26 mouse cellular contexts compared by ENCODE assay signal in genomic region chr10:91127395-91127794, GRCm38 (mm10). TPM values are rescaled to one million over a fixed set of nuclear protein-coding genes. Genes with fewer than 3 reads are reported as not detected.
DNase-seq lines count a peak whose midpoint lies in the region; ATAC-seq and TF ChIP-seq lines count a peak whose summit lies in the region.
"Had no signal": no experiment of that assay in that cellular context is flagged by ENCODE, and none has a peak within 500 bp of the region (broad histone marks: within the 10 kb centered on the region; RNA-seq: fewer than 3 reads in every experiment).

No protein-coding gene starts in this region.

- intact Hi-C loops in heart, postnatal 10 days (cut with DNase I) = no loop called here

- TF ChIP-seq POLR2A in small intestine, adult 2 months (IDR thresholded peaks at IDR 0.05; ENCODE audit: low read depth, low read length) = no peak

- no peak overlapping the region for H3K4me2 ChIP-seq in heart, embryonic 15.5 days
- H3K4me2 ChIP-seq in kidney, postnatal 0 days (ENCODE audit: low read length) = no peak overlapping the region
- no peak overlapping the region for H3K4me2 ChIP-seq in kidney, embryonic 15.5 days
- H3K4me2 ChIP-seq: limb, embryonic 13.5 days; liver, embryonic 13.5 days; midbrain, embryonic 12.5 days; neural tube, embryonic 12.5 days had no signal

- peak overlapping the region; percentile 81 for H3K27ac ChIP-seq in heart, embryonic 10.5 days
- H3K27ac ChIP-seq in heart, embryonic 15.5 days = peak overlapping the region; percentile 79
- peak overlapping the region; percentile 72; the same call in 1 of the 2 replicates for H3K27ac ChIP-seq in kidney, postnatal 0 days
- no peak overlapping the region for H3K27ac ChIP-seq in kidney, embryonic 15.5 days
- H3K27ac ChIP-seq in small intestine, adult 2 months (ENCODE audit: insufficient read depth, low read depth, low read length) = peak overlapping the region; percentile 90
- H3K27ac ChIP-seq: hindbrain, embryonic 10.5 days; limb, embryonic 13.5 days; liver, embryonic 13.5 days; midbrain, embryonic 12.5 days; neural tube, embryonic 12.5 days had no signal

- TF ChIP-seq CTCF in kidney, postnatal 0 days (IDR thresholded peaks at IDR 0.05; ENCODE audit: low read depth) = no peak
- TF ChIP-seq CTCF in small intestine, adult 2 months (IDR thresholded peaks at IDR 0.05; ENCODE audit: extremely low read depth, insufficient read length, insufficient replicate concordance, low read depth, low read length) = no peak

- no peak overlapping the region for H3K9ac ChIP-seq in heart, embryonic 15.5 days
- no peak overlapping the region for H3K9ac ChIP-seq in kidney, postnatal 0 days (ENCODE audit: low read depth, low read length)
- no peak overlapping the region for H3K9ac ChIP-seq in kidney, embryonic 15.5 days
- H3K9ac ChIP-seq: limb, embryonic 13.5 days; midbrain, embryonic 12.5 days; neural tube, embryonic 12.5 days had no signal

- no peak for ATAC-seq in heart, embryonic 15.5 days (replicated peaks; ENCODE audit: insufficient number of reproducible peaks, insufficient read depth, low FRiP score, low read depth)
- ATAC-seq in kidney, postnatal 0 days (replicated peaks; ENCODE audit: low FRiP score, low read depth) = no peak
- ATAC-seq in kidney, embryonic 15.5 days (replicated peaks; ENCODE audit: low FRiP score) = no peak
- ATAC-seq: CD4-positive, CD25-positive, alpha-beta regulatory T cell, adult 4 months; forebrain, embryonic 14.5 days; hindbrain, embryonic 16.5 days; lung, postnatal 0 days had no signal

- H3K9me3 ChIP-seq in heart, embryonic 10.5 days = no peaks in the 10 kb centered on the region
- H3K9me3 ChIP-seq in heart, embryonic 15.5 days (replicated peaks) = no peaks in the 10 kb centered on the region
- H3K9me3 ChIP-seq in kidney, postnatal 0 days (replicated peaks; ENCODE audit: low read length) = no peaks in the 10 kb centered on the region
- no peaks in the 10 kb centered on the region for H3K9me3 ChIP-seq in kidney, embryonic 15.5 days (replicated peaks)
- H3K9me3 ChIP-seq: hindbrain, embryonic 10.5 days; liver, embryonic 13.5 days; megakaryocyte, embryonic 14.5 days; midbrain, embryonic 12.5 days; neural tube, embryonic 12.5 days had no signal

- peaks cover 13% of the 10 kb centered on the region; the same call in 1 of the 2 replicates for H3K4me1 ChIP-seq in heart, embryonic 10.5 days
- H3K4me1 ChIP-seq in heart, embryonic 15.5 days (replicated peaks) = peaks cover 15% of the 10 kb centered on the region
- 0 out of 2 replicates have a peak, but pooled peaks cover 3% of the 10 kb centered on the region for H3K4me1 ChIP-seq in kidney, postnatal 0 days (replicated peaks; ENCODE audit: insufficient read depth, low read length)
- peaks cover 11% of the 10 kb centered on the region; the same call in 1 of the 2 replicates for H3K4me1 ChIP-seq in kidney, embryonic 15.5 days
- H3K4me1 ChIP-seq in small intestine, adult 2 months (ENCODE audit: control insufficient read depth, insufficient read depth, insufficient read length, low read length) = peaks cover 7% of the 10 kb centered on the region; the same call in 1 of the 2 replicates

- 33% methylated on average over 2 of the region's 2 CpGs for WGBS in heart, embryonic 10.5 days
- WGBS in heart, embryonic 15.5 days = 40% methylated on average over 2 of the region's 2 CpGs
- 50% methylated on average over 2 of the region's 2 CpGs for WGBS in kidney, postnatal 0 days
- WGBS in kidney, embryonic 15.5 days = 73% methylated on average over 2 of the region's 2 CpGs
- WGBS in small intestine, adult 2 months = 22% methylated on average over 2 of the region's 2 CpGs

- H3K36me3 ChIP-seq in heart, embryonic 10.5 days = no peaks in the 10 kb centered on the region
- H3K36me3 ChIP-seq in heart, embryonic 15.5 days = no peaks in the 10 kb centered on the region
- H3K36me3 ChIP-seq in kidney, postnatal 0 days (ENCODE audit: insufficient read depth, low read length) = no peaks in the 10 kb centered on the region
- H3K36me3 ChIP-seq in kidney, embryonic 15.5 days = no peaks in the 10 kb centered on the region
- no peaks in the 10 kb centered on the region for H3K36me3 ChIP-seq in small intestine, adult 2 months (ENCODE audit: control insufficient read depth, insufficient read depth, low read length)
- H3K36me3 ChIP-seq: hindbrain, embryonic 10.5 days; limb, embryonic 13.5 days; liver, embryonic 13.5 days; midbrain, embryonic 12.5 days; neural tube, embryonic 12.5 days had no signal

- DNase-seq in heart, embryonic 10.5 days (ENCODE audit: low spot score) = no peak
- no peak for DNase-seq in heart, postnatal 10 days
- DNase-seq in heart, adult 18-20 months = no peak
- no peak for DNase-seq in kidney, postnatal 0 days (ENCODE audit: low spot score)
- no peak for DNase-seq in adrenal gland, adult (ENCODE audit: inconsistent age in 2 of 2, low spot score in 1 of 2)
- DNase-seq: cerebellum, adult 2 months; cerebellum, postnatal 14 days; gastrocnemius, postnatal 36 days; liver, embryonic 13.5 days; lung, adult 18-20 months; lung, postnatal 4 days; right cerebral cortex, adult 18-20 months; thymus, postnatal 4 days had no signal

- H3K27me3 ChIP-seq in heart, embryonic 10.5 days (ENCODE audit: insufficient read depth, poor library complexity, severe bottlenecking) = no peaks in the 10 kb centered on the region
- no peaks in the 10 kb centered on the region for H3K27me3 ChIP-seq in heart, embryonic 15.5 days
- no peaks in the 10 kb centered on the region for H3K27me3 ChIP-seq in kidney, postnatal 0 days (ENCODE audit: insufficient read depth, low read length)
- no peaks in the 10 kb centered on the region for H3K27me3 ChIP-seq in kidney, embryonic 15.5 days
- no peaks in the 10 kb centered on the region for H3K27me3 ChIP-seq in small intestine, adult 2 months (ENCODE audit: control insufficient read depth, insufficient read depth, low read length)
- H3K27me3 ChIP-seq: limb, embryonic 13.5 days; liver, embryonic 13.5 days; megakaryocyte, embryonic 14.5 days; midbrain, embryonic 12.5 days; neural tube, embryonic 12.5 days had no signal

- no peak overlapping the region for H3K4me3 ChIP-seq in heart, embryonic 10.5 days
- no peak overlapping the region for H3K4me3 ChIP-seq in heart, embryonic 15.5 days
- no peak overlapping the region for H3K4me3 ChIP-seq in kidney, postnatal 0 days (replicated peaks; ENCODE audit: low read depth, low read length)
- no peak overlapping the region for H3K4me3 ChIP-seq in kidney, embryonic 15.5 days (replicated peaks)
- no peak overlapping the region for H3K4me3 ChIP-seq in small intestine, adult 2 months (ENCODE audit: low read depth, low read length)
- H3K4me3 ChIP-seq: hindbrain, embryonic 10.5 days; limb, embryonic 13.5 days; liver, embryonic 13.5 days; megakaryocyte, embryonic 14.5 days; midbrain, embryonic 12.5 days; myocyte; neural tube, embryonic 12.5 days had no signal

RNA-seq across cellular contexts. Expression of gene Slc25a3, which starts 3.5 kb away (rescaled TPM):
- 602 and 803 TPM in 2 replicates for polyA plus RNA-seq in heart, embryonic 10.5 days (2016; fragmentation: Nextera tagmentation; extraction: Ambion mirVana)
- 1,000 to 10,000 TPM; 2,219 to 2,275 TPM for total RNA-seq in heart, postnatal 10 days (2021)
- polyA plus RNA-seq in heart, embryonic 15.5 days (2015; fragmentation: Nextera tagmentation; extraction: Ambion mirVana) = 912 and 1,036 TPM in 2 replicates
- 1,000 to 10,000 TPM; 2,644 to 2,919 TPM for total RNA-seq in heart, adult 18-20 months (2021)
- polyA plus RNA-seq in kidney, postnatal 0 days (2015; fragmentation: Nextera tagmentation; extraction: Ambion mirVana) = 894 and 974 TPM in 2 replicates
- 557 and 573 TPM in 2 replicates for polyA plus RNA-seq in kidney, embryonic 15.5 days (2015; fragmentation: Nextera tagmentation; extraction: Ambion mirVana)
- 486 and 781 TPM in 2 replicates for polyA plus RNA-seq in small intestine, adult 2 months (2012; rRNA removed)

RNA-seq across cellular contexts. Expression of gene Ikbip, which starts 44.7 kb away (rescaled TPM):
- 39.1 and 39.2 TPM in 2 replicates for polyA plus RNA-seq in heart, embryonic 10.5 days (2016; fragmentation: Nextera tagmentation; extraction: Ambion mirVana)
- total RNA-seq in heart, postnatal 10 days (2021) = 10 to 100 TPM; 24.1 to 25.1 TPM
- polyA plus RNA-seq in heart, embryonic 15.5 days (2015; fragmentation: Nextera tagmentation; extraction: Ambion mirVana) = 38.4 and 38.7 TPM in 2 replicates
- 10 to 100 TPM; 18.4 to 20.9 TPM for total RNA-seq in heart, adult 18-20 months (2021)
- polyA plus RNA-seq in kidney, postnatal 0 days (2015; fragmentation: Nextera tagmentation; extraction: Ambion mirVana) = 48.1 and 50.3 TPM in 2 replicates
- 43.0 and 46.6 TPM in 2 replicates for polyA plus RNA-seq in kidney, embryonic 15.5 days (2015; fragmentation: Nextera tagmentation; extraction: Ambion mirVana)
- polyA plus RNA-seq in small intestine, adult 2 months (2012; rRNA removed) = 0.67 and 0.85 TPM in 2 replicates

RNA-seq across cellular contexts. Expression of gene Apaf1, which starts 44.8 kb away (rescaled TPM):
- polyA plus RNA-seq in heart, embryonic 10.5 days (2016; fragmentation: Nextera tagmentation; extraction: Ambion mirVana) = 17.7 and 17.8 TPM in 2 replicates
- total RNA-seq in heart, postnatal 10 days (2021) = 10 to 100 TPM; 15.1 to 16.4 TPM
- polyA plus RNA-seq in heart, embryonic 15.5 days (2015; fragmentation: Nextera tagmentation; extraction: Ambion mirVana) = 12.8 TPM in 2 replicates
- 1 to 10 TPM; 5.6 to 6.5 TPM for total RNA-seq in heart, adult 18-20 months (2021)
- 14.1 and 16.6 TPM in 2 replicates for polyA plus RNA-seq in kidney, postnatal 0 days (2015; fragmentation: Nextera tagmentation; extraction: Ambion mirVana)
- polyA plus RNA-seq in kidney, embryonic 15.5 days (2015; fragmentation: Nextera tagmentation; extraction: Ambion mirVana) = 17.3 and 19.7 TPM in 2 replicates
- polyA plus RNA-seq in small intestine, adult 2 months (2012; rRNA removed) = 8.4 and 13.1 TPM in 2 replicates

RNA-seq across cellular contexts. Expression of gene Tmpo, which starts 53.7 kb away (rescaled TPM):
- polyA plus RNA-seq in heart, embryonic 10.5 days (2016; fragmentation: Nextera tagmentation; extraction: Ambion mirVana) = 142 and 192 TPM in 2 replicates
- 100 to 1,000 TPM in 1 of 2 experiments, 10 to 100 TPM in 1; 99.0 to 107 TPM for total RNA-seq in heart, postnatal 10 days (2021)
- polyA plus RNA-seq in heart, embryonic 15.5 days (2015; fragmentation: Nextera tagmentation; extraction: Ambion mirVana) = 154 and 159 TPM in 2 replicates
- 10 to 100 TPM; 34.0 to 42.4 TPM for total RNA-seq in heart, adult 18-20 months (2021)
- polyA plus RNA-seq in kidney, postnatal 0 days (2015; fragmentation: Nextera tagmentation; extraction: Ambion mirVana) = 156 and 160 TPM in 2 replicates
- 228 and 250 TPM in 2 replicates for polyA plus RNA-seq in kidney, embryonic 15.5 days (2015; fragmentation: Nextera tagmentation; extraction: Ambion mirVana)
- 18.5 and 29.0 TPM in 2 replicates for polyA plus RNA-seq in small intestine, adult 2 months (2012; rRNA removed)

Comparison
In these comparisons a context has a peak if more than half of its experiments do, and no peak if none do; other contexts are left out.
1. RNA of gene Ikbip, which starts 44.7 kb away (polyA plus RNA-seq): 48.1 to 50.3 TPM in kidney, postnatal 0 days, 43.0 to 46.6 TPM in kidney, embryonic 15.5 days, 39.1 to 39.2 TPM in heart, embryonic 10.5 days and 38.4 to 38.7 TPM in heart, embryonic 15.5 days; 0.67 to 0.85 TPM in small intestine, adult 2 months; every median in the first group is over 10 times any median in the second.